9 mouse cellular contexts compared by ENCODE assay signal in genomic region chr11:5154961-5155805, GRCm38 (mm10). TPM values are rescaled to one million over a fixed set of nuclear protein-coding genes. Genes with fewer than 3 reads are reported as not detected.
DNase-seq lines count a peak whose midpoint lies in the region; ATAC-seq and TF ChIP-seq lines count a peak whose summit lies in the region.
"Had no signal": no experiment of that assay in that cellular context is flagged by ENCODE, and none has a peak within 500 bp of the region (broad histone marks: within the 10 kb centered on the region; RNA-seq: fewer than 3 reads in every experiment).

No protein-coding gene starts in this region.

- H3K79me2 ChIP-seq in liver, adult 2 months (ENCODE audit: control insufficient read depth, insufficient read depth, low read length): no peaks in the 10 kb centered on the region

- intact Hi-C loops in gastrocnemius, postnatal 36 days (cut with DNase I): no loop called here

- no peak overlapping the region for H3K4me3 ChIP-seq in liver, adult 2 months (ENCODE audit: insufficient read depth, low read depth, low read length)
- no peak overlapping the region for H3K4me3 ChIP-seq in liver, embryonic 11.5 days (ENCODE audit: low read depth, low read length)
- no peak overlapping the region for H3K4me3 ChIP-seq in neural tube, embryonic 15.5 days (replicated peaks)

- no peak for TF ChIP-seq CTCF in liver, adult 2 months (IDR thresholded peaks at IDR 0.05; ENCODE audit: low read depth, low read length)

- no peak for DNase-seq in liver, adult 2 months (ENCODE audit: extremely low read depth, low read depth, low spot score)
- no peak for DNase-seq in liver, embryonic 11.5 days (ENCODE audit: low spot score)
- DNase-seq in kidney, adult 11 months: peak; percentile 71
- DNase-seq in gastrocnemius, postnatal 36 days: no peak
- DNase-seq in right cerebral cortex, adult 2 months (ENCODE audit: low spot score in 2 of 2): no peak

- no peaks in the 10 kb centered on the region for H3K36me3 ChIP-seq in liver, adult 2 months (ENCODE audit: control insufficient read depth, insufficient read depth, low read length)
- no peaks in the 10 kb centered on the region for H3K36me3 ChIP-seq in liver, embryonic 11.5 days (ENCODE audit: control insufficient read depth, insufficient read depth, low read length)
- H3K36me3 ChIP-seq in neural tube, embryonic 15.5 days: no peaks in the 10 kb centered on the region

- ATAC-seq in liver, embryonic 11.5 days (replicated peaks; ENCODE audit: low FRiP score): no peak
- peak; percentile 50 for ATAC-seq in common myeloid progenitor, adult 5-6 weeks (replicated peaks; ENCODE audit: low read depth, poor library complexity, severe bottlenecking)
- no peak for ATAC-seq in neural tube, embryonic 15.5 days (ENCODE audit: low FRiP score)
- no peak for ATAC-seq in erythroblast, adult 5-6 weeks (replicated peaks; ENCODE audit: low FRiP score, poor library complexity, severe bottlenecking)

- no peak overlapping the region for H3K4me2 ChIP-seq in liver, embryonic 11.5 days
- no peak overlapping the region for H3K4me2 ChIP-seq in neural tube, embryonic 15.5 days

- H3K9me3 ChIP-seq in liver, embryonic 11.5 days (ENCODE audit: control insufficient read depth, low read length): no peaks in the 10 kb centered on the region
- no peaks in the 10 kb centered on the region for H3K9me3 ChIP-seq in neural tube, embryonic 15.5 days (replicated peaks)

- peak overlapping the region; percentile 55 for H3K27ac ChIP-seq in liver, adult 2 months (replicated peaks; ENCODE audit: insufficient read depth, low read depth, low read length)
- H3K27ac ChIP-seq in liver, embryonic 11.5 days (ENCODE audit: low read depth, low read length): no peak overlapping the region
- H3K27ac ChIP-seq in neural tube, embryonic 15.5 days (replicated peaks): 0 out of 2 replicates have a peak overlapping the region, but pooled peaks have one; percentile 33
- H3K27ac ChIP-seq: liver, embryonic 14.5 days had no signal

- no peaks in the 10 kb centered on the region; the same call in 1 of the 2 replicates for H3K27me3 ChIP-seq in liver, adult 2 months (ENCODE audit: control insufficient read depth, insufficient read depth, low read length)
- peaks cover 5% of the 10 kb centered on the region for H3K27me3 ChIP-seq in liver, embryonic 11.5 days (replicated peaks; ENCODE audit: control insufficient read depth, insufficient read depth, low read length)
- H3K27me3 ChIP-seq in neural tube, embryonic 15.5 days (replicated peaks): peaks cover 9% of the 10 kb centered on the region; the same call in 1 of the 2 replicates

- WGBS in liver, adult 2 months: 72% methylated on average over 10 of the region's 10 CpGs
- 37% methylated on average over 10 of the region's 10 CpGs for WGBS in liver, embryonic 11.5 days
- WGBS in neural tube, embryonic 15.5 days: 30% methylated on average over 10 of the region's 10 CpGs

- no peaks in the 10 kb centered on the region; the same call in 1 of the 2 replicates for H3K4me1 ChIP-seq in liver, adult 2 months (ENCODE audit: control insufficient read depth, insufficient read depth, low read length)
- H3K4me1 ChIP-seq in liver, embryonic 11.5 days (replicated peaks; ENCODE audit: control insufficient read depth, insufficient read depth, low read length): peaks cover 24% of the 10 kb centered on the region
- H3K4me1 ChIP-seq in neural tube, embryonic 15.5 days: peaks cover 34% of the 10 kb centered on the region

- H3K9ac ChIP-seq in liver, adult 2 months (ENCODE audit: low read depth, low read length): peak overlapping the region; percentile 3; the same call in 1 of the 2 replicates
- no peak overlapping the region for H3K9ac ChIP-seq in liver, embryonic 11.5 days (ENCODE audit: low read depth, low read length)
- H3K9ac ChIP-seq in neural tube, embryonic 15.5 days (replicated peaks): no peak overlapping the region
- H3K9ac ChIP-seq: liver, embryonic 14.5 days had no signal

- no peak for TF ChIP-seq POLR2A in liver, adult 2 months (IDR thresholded peaks at IDR 0.05; ENCODE audit: extremely low read depth, insufficient read depth, low read length)

RNA-seq across cellular contexts. Expression of gene Emid1, which starts 3.1 kb away (rescaled TPM):
- total RNA-seq in liver, adult 2 months (2014; rRNA removed): 0.20 and 0.28 TPM in 2 replicates
- 0.65 and 0.77 TPM in 2 replicates for polyA plus RNA-seq in liver, adult 2 months (2012; rRNA removed)
- 14.6 and 16.5 TPM in 2 replicates for polyA plus RNA-seq in liver, embryonic 11.5 days (2014; fragmentation: Nextera tagmentation; extraction: Ambion mirVana)
- 11.0 and 20.0 TPM in 2 replicates for total RNA-seq in common myeloid progenitor, adult 5-6 weeks (2017)
- polyA plus RNA-seq in neural tube, embryonic 15.5 days (2015; fragmentation: Nextera tagmentation; extraction: Ambion mirVana): 20.1 and 30.6 TPM in 2 replicates
- total RNA-seq in erythroblast, adult 5-6 weeks (2015; ENCODE audit: low replicate concordance): 1.0 TPM in 1 of 2 replicates, not detected in the other
- total RNA-seq in erythroblast, adult 5-6 weeks (2017; ENCODE audit: low replicate concordance): 0.26 and 0.42 TPM in 2 replicates
- total RNA-seq in gastrocnemius, postnatal 36 days (2021): 10 to 100 TPM; 11.7 to 17.6 TPM

RNA-seq across cellular contexts. Expression of gene Ewsr1, which starts 56.1 kb away (rescaled TPM):
- 88.6 and 89.8 TPM in 2 replicates for total RNA-seq in liver, adult 2 months (2014; rRNA removed)
- 95.1 and 112 TPM in 2 replicates for polyA plus RNA-seq in liver, adult 2 months (2012; rRNA removed)
- 363 and 367 TPM in 2 replicates for polyA plus RNA-seq in liver, embryonic 11.5 days (2014; fragmentation: Nextera tagmentation; extraction: Ambion mirVana)
- 525 and 659 TPM in 2 replicates for total RNA-seq in common myeloid progenitor, adult 5-6 weeks (2017)
- polyA plus RNA-seq in neural tube, embryonic 15.5 days (2015; fragmentation: Nextera tagmentation; extraction: Ambion mirVana): 533 and 582 TPM in 2 replicates
- total RNA-seq in erythroblast, adult 5-6 weeks (2015; ENCODE audit: low replicate concordance): 139 and 186 TPM in 2 replicates
- 453 and 581 TPM in 2 replicates for total RNA-seq in erythroblast, adult 5-6 weeks (2017; ENCODE audit: low replicate concordance)
- 10 to 100 TPM; 70.7 to 92.0 TPM for total RNA-seq in gastrocnemius, postnatal 36 days (2021)

RNA-seq across cellular contexts. Expression of gene Rhbdd3, which starts 56.5 kb away (rescaled TPM):
- 8.6 and 13.8 TPM in 2 replicates for total RNA-seq in liver, adult 2 months (2014; rRNA removed)
- polyA plus RNA-seq in liver, adult 2 months (2012; rRNA removed): 26.5 and 30.8 TPM in 2 replicates
- 27.0 and 29.1 TPM in 2 replicates for polyA plus RNA-seq in liver, embryonic 11.5 days (2014; fragmentation: Nextera tagmentation; extraction: Ambion mirVana)
- 17.7 and 24.4 TPM in 2 replicates for total RNA-seq in common myeloid progenitor, adult 5-6 weeks (2017)
- 40.0 and 41.5 TPM in 2 replicates for polyA plus RNA-seq in neural tube, embryonic 15.5 days (2015; fragmentation: Nextera tagmentation; extraction: Ambion mirVana)
- total RNA-seq in erythroblast, adult 5-6 weeks (2015; ENCODE audit: low replicate concordance): 5.6 and 9.2 TPM in 2 replicates
- total RNA-seq in erythroblast, adult 5-6 weeks (2017; ENCODE audit: low replicate concordance): 4.5 and 10.9 TPM in 2 replicates
- 10 to 100 TPM; 24.4 to 26.0 TPM for total RNA-seq in gastrocnemius, postnatal 36 days (2021)
